Mouse (Mus musculus) MEL (cell line): Measurements from ENCODE around the gene Grn.

Experiments
- CTCF ChIP-seq, 3 experiments: IDR thresholded peaks in 2 of 3; conservative IDR thresholded peaks in 1 of 3; 2 replicates each; pipeline ENCODE4 v1.5.1; 2011 to 2012; ENCODE audit warnings: low read length in 3 of 3, low read depth in 2 of 3, mild to moderate bottlenecking in 2 of 3, improper control_type of control experiment in 1 of 3, inconsistent platforms in 1 of 3, mixed read lengths in 1 of 3, moderate library complexity in 1 of 3; ENCODE audit not compliant: control insufficient read depth in 1 of 3, insufficient read depth in 1 of 3, poor library complexity in 1 of 3, severe bottlenecking in 1 of 3
- E2F4 ChIP-seq: IDR thresholded peaks from 2 replicates; pipeline ENCODE4 v1.6.1; 2011; ENCODE audit warnings: low read depth, low read length, improper control_type of control experiment, borderline replicate concordance
- EP300 ChIP-seq, 2 experiments: IDR thresholded peaks; 2 replicates each; pipeline ENCODE4 v1.6.1; 2011; ENCODE audit warnings: improper control_type of control experiment in 2 of 2, low read length in 2 of 2, low read depth in 1 of 2, mild to moderate bottlenecking in 1 of 2
- GABPA ChIP-seq: IDR thresholded peaks from 2 replicates; pipeline ENCODE4 v1.6.1; 2012; ENCODE audit warnings: low read depth, mild to moderate bottlenecking, inconsistent platforms, low read length, improper control_type of control experiment, moderate library complexity
- GATA1 ChIP-seq: IDR thresholded peaks from 2 replicates; pipeline ENCODE4 v1.6.1; 2011; ENCODE audit warnings: low read depth, low read length, improper control_type of control experiment
- JUND ChIP-seq: IDR thresholded peaks from 2 replicates; pipeline ENCODE4 v1.6.1; 2011; ENCODE audit warnings: low read depth, mild to moderate bottlenecking, improper control_type of control experiment, low read length
- MAFK ChIP-seq: IDR thresholded peaks from 2 replicates; pipeline ENCODE4 v1.6.1; 2011; ENCODE audit warnings: low read depth, mild to moderate bottlenecking, low read length, improper control_type of control experiment, borderline replicate concordance
- MEF2A ChIP-seq: IDR thresholded peaks from 2 replicates; pipeline ENCODE4 v1.6.1; 2014; ENCODE audit warnings: low read depth, mild to moderate bottlenecking, inconsistent platforms, low read length, improper control_type of control experiment; ENCODE audit not compliant: poor library complexity, insufficient replicate concordance, severe bottlenecking; ENCODE audit errors: extremely low read depth
- RAD21 ChIP-seq: IDR thresholded peaks from 2 replicates; pipeline ENCODE4 v1.6.1; 2011; ENCODE audit warnings: mild to moderate bottlenecking, low read depth, low read length, improper control_type of control experiment
- ZMIZ1 ChIP-seq: IDR thresholded peaks from 2 replicates; pipeline ENCODE4 v1.6.1; 2012; ENCODE audit warnings: low read depth, mild to moderate bottlenecking, inconsistent platforms, low read length, improper control_type of control experiment, moderate library complexity
- ZNF384 ChIP-seq: IDR thresholded peaks from 2 replicates; pipeline ENCODE4 v1.6.1; 2012; ENCODE audit warnings: low read depth, mild to moderate bottlenecking, inconsistent platforms, low read length, improper control_type of control experiment

- TF ChIP-seq ZNF384 (no peak), CTCF (IDR thresholded peaks at IDR 0.05 in 2 of 3, conservative IDR thresholded peaks at IDR 0.05 in 1 of 3; ENCODE audit: control insufficient read depth in 1 of 3, insufficient read depth in 1 of 3, low read depth in 2 of 3, low read length in 3 of 3, poor library complexity in 1 of 3, severe bottlenecking in 1 of 3) (no peak), GABPA (no peak), GATA1 (no peak), MEF2A (no peak), RAD21 (no peak), ZMIZ1 (no peak), MAFK (no peak), EP300 (IDR thresholded peaks at IDR 0.05; ENCODE audit: low read depth in 1 of 2, low read length in 2 of 2) (no peak), E2F4 (no peak), JUND (no peak)
Measured at GRCm38 (mm10) chr11:102400513-102401084, 29.5 kb upstream of the Grn start.
